25 mouse cellular contexts compared by ENCODE assay signal in the genomic region with DNA sequence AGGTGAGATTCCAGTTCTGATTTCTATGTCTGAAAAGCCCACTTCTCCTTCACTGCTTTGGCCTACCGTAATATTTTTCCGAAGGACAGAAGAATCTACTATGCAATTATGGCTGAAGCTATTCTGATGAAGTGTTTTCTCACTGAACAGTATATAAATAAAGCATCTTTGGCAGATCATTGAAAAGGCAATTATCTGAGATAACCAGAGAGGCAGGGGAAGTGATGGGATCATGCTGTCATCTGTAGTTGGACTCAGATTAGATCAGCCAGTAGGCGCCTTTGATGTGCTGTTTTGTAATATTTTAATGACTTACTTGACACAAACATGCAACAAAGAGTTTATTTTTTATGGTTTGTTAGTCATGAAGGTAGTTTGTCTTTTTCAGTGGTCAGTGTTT.
"Had no signal": no experiment of that assay in that cellular context is flagged by ENCODE, and none has a peak within 500 bp of the region (broad histone marks: within the 10 kb centered on the region; RNA-seq: fewer than 3 reads in every experiment).

No protein-coding gene starts in this region.

- DNase-seq: forebrain, postnatal 0 days; gastrocnemius, postnatal 14 days; gastrocnemius, postnatal 36 days; heart, adult 11 months; heart, adult 2 months; heart, postnatal 14 days; heart, postnatal 36 days; kidney, adult 11 months; kidney, adult 2 months; kidney, adult 9 months; kidney, postnatal 14 days; kidney, postnatal 36 days; layer of hippocampus, adult 9-11 months; layer of hippocampus, postnatal 36 days; left cerebral cortex, postnatal 4 days had no signal

- H3K4me2 ChIP-seq: heart, embryonic 11.5 days; heart, embryonic 13.5 days; heart, embryonic 15.5 days; hindbrain, embryonic 13.5 days; hindbrain, embryonic 15.5 days; kidney, embryonic 15.5 days; limb, embryonic 13.5 days had no signal

- H3K9ac ChIP-seq: forebrain, postnatal 0 days; heart, embryonic 13.5 days; heart, embryonic 15.5 days; hindbrain, embryonic 13.5 days; hindbrain, embryonic 15.5 days; kidney, embryonic 15.5 days; limb, embryonic 13.5 days had no signal

- H3K4me3 ChIP-seq: heart, adult 2 months; heart, embryonic 13.5 days; heart, embryonic 15.5 days; hindbrain, embryonic 13.5 days; hindbrain, embryonic 15.5 days; kidney, embryonic 15.5 days; limb, embryonic 13.5 days had no signal

- ATAC-seq: forebrain, postnatal 0 days; hindbrain, postnatal 0 days; intestine, embryonic 16.5 days had no signal

- H3K9me3 ChIP-seq: heart, embryonic 13.5 days; heart, embryonic 15.5 days; hindbrain, embryonic 13.5 days; hindbrain, embryonic 15.5 days; kidney, embryonic 15.5 days; limb, embryonic 13.5 days had no signal

- H3K36me3 ChIP-seq: heart, embryonic 13.5 days; heart, embryonic 15.5 days; hindbrain, embryonic 13.5 days; hindbrain, embryonic 15.5 days; kidney, embryonic 15.5 days; limb, embryonic 13.5 days had no signal

- H3K27me3 ChIP-seq: heart, embryonic 13.5 days; heart, embryonic 15.5 days; hindbrain, embryonic 13.5 days; hindbrain, embryonic 15.5 days; kidney, embryonic 15.5 days; limb, embryonic 13.5 days had no signal

- H3K27ac ChIP-seq: heart, adult 2 months; heart, embryonic 13.5 days; heart, embryonic 15.5 days; hindbrain, embryonic 13.5 days; hindbrain, embryonic 15.5 days; hindbrain, postnatal 0 days; kidney, embryonic 15.5 days; kidney, postnatal 0 days; limb, embryonic 13.5 days had no signal

- H3K4me1 ChIP-seq: heart, embryonic 13.5 days; heart, embryonic 15.5 days; hindbrain, embryonic 13.5 days; hindbrain, embryonic 15.5 days; kidney, embryonic 15.5 days; limb, embryonic 13.5 days had no signal
